Mouse (Mus musculus) colon, adult 2 months (tissue): Measurements from ENCODE around the gene Il22ra2. TPM values are rescaled to one million over a fixed set of nuclear protein-coding genes. Genes with fewer than 3 reads are reported as not detected.

Experiments used
- polyA plus RNA-seq: library from polyadenylated mRNA; depleted of rRNA; stranded (reverse); fragments of >200 nt; gene quantifications from 2 replicates; pipeline ENCODE4 v1.2.3, GENCODE M21; 2012; rRNA removed

The Il22ra2 gene
- polyA plus RNA-seq = 0.71 and 0.73 TPM in 2 replicates

DNA sequence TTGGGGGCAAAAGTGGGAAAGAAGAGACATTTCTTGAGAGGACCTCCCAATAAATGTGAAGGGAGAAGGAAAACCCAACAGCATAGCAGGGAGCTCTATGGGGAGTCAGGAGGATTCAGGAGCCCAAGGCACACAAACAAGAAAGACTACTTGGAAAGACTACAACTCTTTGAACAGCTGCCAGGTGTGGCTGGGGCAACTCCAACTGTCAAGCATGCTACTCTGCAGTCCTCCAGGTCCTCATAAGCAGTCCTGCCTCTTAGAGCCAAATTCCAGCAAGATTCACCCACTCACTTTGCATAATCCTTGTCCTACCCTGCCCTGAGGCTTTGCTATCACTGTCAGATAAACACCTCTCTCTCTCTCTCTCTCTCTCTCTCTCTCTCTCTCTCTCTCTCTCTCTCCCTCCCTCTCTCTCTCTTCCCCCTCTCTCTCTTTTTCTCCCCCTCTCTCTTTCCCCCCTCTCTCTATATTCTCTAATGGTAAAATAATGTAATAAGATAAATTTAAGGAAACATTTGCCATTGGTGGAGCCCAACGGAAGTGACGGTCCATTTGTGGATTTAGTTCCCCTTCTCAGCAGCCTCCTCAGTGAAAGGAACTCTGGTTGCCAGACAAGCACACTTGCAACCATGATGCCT is at the start of gene Il22ra2:
Il22ra2 (plus strand) TSS at position 591 of the 641 bp plus-strand sequence.

GRCm38 (mm10) chr10:19591641-19592441 is 30.0 kb upstream of the Il22ra2 start, which contains the start of gene Ifngr1:
Ifngr1 (plus strand) TSS chr10:19591949.

Other genes with a start within 250 kb of the Il22ra2 start
- gene Ifngr1, start 30.0 kb upstream of the Il22ra2 start, polyA plus RNA-seq = 73.5 and 108 TPM in 2 replicates
- 0.05 TPM in 1 of 2 replicates, not detected in the other for gene Il20ra, start 90.6 kb downstream of the Il22ra2 start, polyA plus RNA-seq
- gene Slc35d3, start 229.5 kb downstream of the Il22ra2 start, polyA plus RNA-seq = 3.0 TPM in 2 replicates